Mouse (Mus musculus) cerebellum, adult 9-10 months (tissue): ENCODE measurements around the gene Vegfd.
A peak's percentile ranks its signal among the peaks of the same experiment; 100 is the strongest.

Experiments
- DNase-seq: peaks from one replicate; pipeline ENCODE4 v3.0.0; 2022

The Vegfd gene

GRCm38 (mm10) chrX:164373081-164373480 is at the start of gene Vegfd:
Vegfd (plus strand) TSS chrX:164373378.
- no peak for DNase-seq

- DNase-seq = no peak
These were observed 49.7 kb upstream of the Vegfd start for GRCm38 (mm10) chrX:164323391-164323913.

GRCm38 (mm10) chrX:164330351-164330750 is 42.8 kb upstream of the Vegfd start:
- DNase-seq = no peak

- no peak for DNase-seq
These were observed 42.4 kb upstream of the Vegfd start for GRCm38 (mm10) chrX:164330766-164331165.

GRCm38 (mm10) chrX:164338591-164338990 is 34.6 kb upstream of the Vegfd start:
- no peak for DNase-seq

GRCm38 (mm10) chrX:164345359-164345938 is 27.7 kb upstream of the Vegfd start:
- no peak for DNase-seq

GRCm38 (mm10) chrX:164348937-164349336 is 24.2 kb upstream of the Vegfd start:
- DNase-seq = no peak

- DNase-seq = no peak
These were observed 7.9 kb upstream of the Vegfd start for GRCm38 (mm10) chrX:164365153-164365865.

GRCm38 (mm10) chrX:164370576-164370975 is 2.6 kb upstream of the Vegfd start:
- no peak for DNase-seq

GRCm38 (mm10) chrX:164374586-164374985 is 1.4 kb downstream of the Vegfd start:
- DNase-seq = no peak

- DNase-seq = no peak
These were observed 6.5 kb downstream of the Vegfd start for GRCm38 (mm10) chrX:164379721-164380120.

GRCm38 (mm10) chrX:164381618-164382408 is 8.6 kb downstream of the Vegfd start:
- peak; percentile 27 for DNase-seq

- no peak for DNase-seq
These were observed 20.9 kb downstream of the Vegfd start for GRCm38 (mm10) chrX:164394091-164394490.

- DNase-seq = no peak
These were observed 25.3 kb downstream of the Vegfd start for GRCm38 (mm10) chrX:164398456-164398855.

- no peak for DNase-seq
These were observed 32.0 kb downstream of the Vegfd start for GRCm38 (mm10) chrX:164405080-164405649.

- no peak for DNase-seq
These were observed 33.2 kb downstream of the Vegfd start for GRCm38 (mm10) chrX:164406133-164407022.

- no peak for DNase-seq
These were observed 35.2 kb downstream of the Vegfd start for GRCm38 (mm10) chrX:164408301-164408927.

- no peak for DNase-seq
These were observed 37.4 kb downstream of the Vegfd start for GRCm38 (mm10) chrX:164410562-164410961.

GRCm38 (mm10) chrX:164416803-164417202 is 43.6 kb downstream of the Vegfd start:
- DNase-seq = no peak

GRCm38 (mm10) chrX:164418008-164418407 is 44.8 kb downstream of the Vegfd start:
- no peak for DNase-seq

GRCm38 (mm10) chrX:164419471-164419939 is 46.3 kb downstream of the Vegfd start, which contains the start of gene Piga:
Piga (plus strand) TSS chrX:164419787.
- DNase-seq = peak; percentile 96
